Mouse (Mus musculus): ENCODE measurements around the gene Zup1. TPM values are rescaled to one million over a fixed set of nuclear protein-coding genes. Genes with fewer than 3 reads are reported as not detected.
"Not testable (repeated sequence)": the region's sequence is repeated elsewhere in the genome, so short reads cannot be mapped to it uniquely, and the experiment has no call there.

The Zup1 gene
- polyA plus RNA-seq, 1 experiment from 2014 or later = 29.7 TPM

DNA sequence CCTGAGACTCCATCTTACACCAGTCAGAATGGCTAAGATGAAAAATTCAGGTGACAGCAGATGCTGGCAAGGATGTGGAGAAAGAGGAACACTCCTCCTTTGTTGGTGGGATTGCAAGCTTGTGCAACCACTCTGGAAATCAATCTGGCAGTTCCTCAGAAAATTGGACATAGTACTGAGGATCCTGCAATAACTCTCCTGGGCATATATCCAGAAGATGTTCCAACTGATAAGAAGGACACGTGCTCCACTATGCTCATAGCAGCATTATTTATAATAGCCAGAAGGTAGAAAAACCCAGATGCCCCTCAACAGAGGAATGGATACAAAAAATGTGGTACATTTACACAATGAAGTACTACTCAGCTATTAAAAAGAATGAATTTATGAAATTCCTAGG lies 49.5 kb downstream of the Zup1 start:
- H3K9ac ChIP-seq; ATAC-seq (ENCODE audit: low FRiP score); H3K4me3 ChIP-seq (replicated peaks); H3K36me3 ChIP-seq (replicated peaks); H3K9me3 ChIP-seq; H3K27ac ChIP-seq; H3K27me3 ChIP-seq; H3K4me1 ChIP-seq; H3K4me2 ChIP-seq: not testable (repeated sequence)
- WGBS = 83% methylated on average over 1 of the region's 1 CpGs

DNA sequence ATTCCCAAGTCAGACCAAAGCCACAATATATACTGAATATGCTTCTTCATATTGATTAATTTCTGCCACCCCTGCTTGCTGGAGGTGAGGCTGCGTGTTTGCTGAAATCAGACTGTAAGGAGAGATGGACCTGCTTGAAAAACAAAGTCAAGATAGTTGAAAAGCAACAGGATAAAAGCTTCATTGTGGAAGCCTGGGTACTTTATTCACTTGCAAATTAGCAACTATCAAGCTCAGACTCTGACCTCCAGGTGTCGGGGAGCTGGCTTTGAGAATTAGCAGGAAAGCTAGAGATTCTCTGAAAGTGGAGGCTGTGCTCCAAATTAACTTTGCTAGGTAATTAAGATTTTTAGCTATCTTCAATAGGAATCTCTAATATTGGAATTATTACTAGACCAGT lies 68.7 kb downstream of the Zup1 start:
- H3K4me2 ChIP-seq; H3K27ac ChIP-seq; ATAC-seq (ENCODE audit: low FRiP score): not testable (repeated sequence)

DNA sequence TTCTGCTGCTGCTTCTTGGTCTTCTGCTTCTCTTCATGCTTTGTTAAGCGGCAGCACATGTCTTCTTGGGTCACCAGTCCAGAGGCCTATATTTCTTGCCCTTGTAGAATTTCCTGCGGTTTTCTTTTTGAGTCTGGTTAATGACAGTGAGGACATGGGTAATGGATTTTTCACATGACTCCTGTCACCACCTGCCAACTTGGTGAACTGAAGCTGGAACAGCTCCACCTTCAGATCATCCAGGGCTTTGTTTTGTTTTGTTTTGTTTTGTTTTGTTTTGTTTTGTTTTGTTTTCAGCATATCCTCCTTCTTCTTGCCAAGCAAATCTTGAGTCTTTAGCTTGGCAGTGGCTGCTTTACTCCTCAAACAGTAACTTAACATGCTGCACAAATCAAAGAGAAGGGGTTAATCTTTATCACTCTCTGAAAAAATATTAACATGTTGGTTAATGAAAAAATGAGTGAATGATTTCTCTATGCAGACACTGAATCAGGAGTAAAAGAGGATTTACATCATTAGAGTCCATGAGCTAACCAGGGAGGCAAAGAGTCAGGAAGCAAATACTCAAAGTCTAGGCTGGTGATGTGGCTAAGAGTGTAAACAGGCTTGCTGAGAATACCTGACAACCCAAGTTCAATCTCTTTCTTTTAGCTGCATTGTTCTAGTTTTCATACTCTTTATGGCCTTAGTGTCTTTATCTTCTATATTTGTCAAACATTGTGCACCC lies 78.2 kb downstream of the Zup1 start:
- Histone ChIP-seq H3K27ac (no peak overlapping the region), H3K4me3 (replicated peaks) (no peak overlapping the region), H3K36me3 (replicated peaks) (no peaks in the 10 kb centered on the region), H3K4me2 (no peak overlapping the region), H3K4me1 (no peaks in the 10 kb centered on the region), H3K9me3 (0 out of 2 replicates have a peak, but pooled peaks cover 4% of the 10 kb centered on the region), H3K27me3 (no peaks in the 10 kb centered on the region), H3K9ac (no peak overlapping the region)
- no peak for ATAC-seq (ENCODE audit: low FRiP score)
- 90% methylated on average over 2 of the region's 2 CpGs for WGBS

More for the DNA sequence above, 68.7 kb downstream of the Zup1 start:
- not testable (repeated sequence) for H3K4me3 ChIP-seq (replicated peaks); H3K9me3 ChIP-seq; H3K27me3 ChIP-seq; H3K9ac ChIP-seq; H3K36me3 ChIP-seq (replicated peaks); H3K4me1 ChIP-seq
- 69% methylated on average over 2 of the region's 2 CpGs for WGBS

DNA sequence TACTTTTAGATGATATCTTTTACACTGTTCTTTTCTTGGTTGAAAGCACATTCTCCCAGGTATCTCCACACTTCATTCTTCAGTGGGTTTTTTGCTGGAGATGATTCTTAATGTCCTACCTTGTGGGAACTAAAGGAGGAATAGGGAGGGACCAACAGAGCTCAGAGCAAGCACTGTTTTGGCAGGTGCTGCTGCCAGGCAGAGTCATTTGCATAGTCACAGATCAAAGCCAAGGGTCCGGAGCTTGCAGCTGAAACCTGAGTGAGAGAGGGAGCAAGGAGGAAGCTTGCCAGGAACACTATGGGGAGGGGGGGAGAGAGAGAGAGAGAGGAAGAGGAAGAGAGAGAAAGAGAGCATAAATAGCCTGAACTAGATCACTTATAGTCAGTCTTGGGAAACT lies 80.6 kb downstream of the Zup1 start:
- no peak overlapping the region for H3K27ac ChIP-seq
- WGBS = 17% methylated on average over 1 of the region's 1 CpGs
- no peaks in the 10 kb centered on the region for H3K27me3 ChIP-seq
- ATAC-seq (ENCODE audit: low FRiP score) = no peak
- H3K4me3 ChIP-seq (replicated peaks) = no peak overlapping the region
- no peak overlapping the region for H3K4me2 ChIP-seq
- 0 out of 2 replicates have a peak, but pooled peaks cover 4% of the 10 kb centered on the region for H3K9me3 ChIP-seq
- H3K4me1 ChIP-seq = no peaks in the 10 kb centered on the region
- no peak overlapping the region for H3K9ac ChIP-seq
- no peaks in the 10 kb centered on the region for H3K36me3 ChIP-seq (replicated peaks)

Other genes starting within 250 kb of the Zup1 start
- gene Sult3a2, start 164.6 kb downstream of the Zup1 start, polyA plus RNA-seq (2016; fragmentation: Nextera tagmentation; extraction: Ambion mirVana) = not detected in 2 replicates
- not detected in 2 replicates for gene Sult3a1, start 93.5 kb downstream of the Zup1 start, polyA plus RNA-seq (2016; fragmentation: Nextera tagmentation; extraction: Ambion mirVana)
- 0.41 and 0.54 TPM in 2 replicates for gene Rsph4a, start 46.2 kb downstream of the Zup1 start, polyA plus RNA-seq (2016; fragmentation: Nextera tagmentation; extraction: Ambion mirVana)
- 154 and 155 TPM in 2 replicates for gene Rwdd1, start 68.4 kb upstream of the Zup1 start, polyA plus RNA-seq (2016; fragmentation: Nextera tagmentation; extraction: Ambion mirVana)
- gene Trappc3l, start 86.3 kb upstream of the Zup1 start, polyA plus RNA-seq (2016; fragmentation: Nextera tagmentation; extraction: Ambion mirVana) = not detected in 2 replicates
- gene Calhm4, start 93.0 kb upstream of the Zup1 start, polyA plus RNA-seq (2016; fragmentation: Nextera tagmentation; extraction: Ambion mirVana) = not detected in 2 replicates
- gene Calhm5, start 145.2 kb upstream of the Zup1 start, polyA plus RNA-seq (2016; fragmentation: Nextera tagmentation; extraction: Ambion mirVana) = 0.12 and 0.24 TPM in 2 replicates
- gene Calhm6, start 176.7 kb upstream of the Zup1 start, polyA plus RNA-seq (2016; fragmentation: Nextera tagmentation; extraction: Ambion mirVana) = 0.34 and 0.36 TPM in 2 replicates